Mouse (Mus musculus) R1 (cell line): ENCODE measurements around the gene Nrm.
A peak's percentile ranks its signal among the peaks of the same experiment; 100 is the strongest.

Experiments used
- DNase-seq: peaks from one replicate; pipeline ENCODE4 v3.0.0-alpha.2; 2018; ENCODE audit warnings: low read depth, low spot score

Nrm gene

DNA sequence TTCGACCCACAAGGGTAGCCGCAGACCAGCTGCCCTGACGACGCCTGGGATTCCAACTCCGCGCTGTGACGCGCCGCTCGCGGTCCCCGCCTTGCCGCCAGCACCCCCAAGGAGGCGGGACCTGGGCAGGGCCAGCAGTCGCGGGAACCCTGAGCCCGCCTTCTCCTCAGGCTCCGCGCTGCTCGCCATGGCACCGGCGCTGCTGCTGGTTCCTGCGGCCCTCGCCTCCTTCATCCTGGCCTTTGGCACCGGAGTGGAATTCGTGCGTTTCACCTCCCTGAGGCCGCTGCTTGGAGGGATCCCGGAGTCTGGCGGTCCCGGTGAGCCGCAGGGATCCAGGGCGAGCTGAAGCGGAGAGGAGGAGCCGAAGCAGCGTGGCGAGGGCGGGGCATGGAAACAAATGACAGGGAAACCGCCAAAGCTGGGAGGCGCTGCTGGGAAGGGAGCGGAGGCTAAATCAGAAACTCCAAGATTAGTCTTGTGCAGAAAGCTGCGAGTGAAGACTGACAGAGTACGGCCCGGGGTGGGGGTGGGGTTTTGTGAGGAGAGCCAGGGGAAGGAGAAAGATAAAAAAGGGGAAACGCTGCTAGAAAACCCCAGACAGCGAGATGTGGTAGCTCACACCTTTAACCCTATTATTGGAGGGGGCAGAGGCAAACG is at the start of gene Nrm:
TSS of gene Nrm (plus strand) at position 121 of the 660 bp plus-strand sequence.
- peak; percentile 95 for DNase-seq

DNA sequence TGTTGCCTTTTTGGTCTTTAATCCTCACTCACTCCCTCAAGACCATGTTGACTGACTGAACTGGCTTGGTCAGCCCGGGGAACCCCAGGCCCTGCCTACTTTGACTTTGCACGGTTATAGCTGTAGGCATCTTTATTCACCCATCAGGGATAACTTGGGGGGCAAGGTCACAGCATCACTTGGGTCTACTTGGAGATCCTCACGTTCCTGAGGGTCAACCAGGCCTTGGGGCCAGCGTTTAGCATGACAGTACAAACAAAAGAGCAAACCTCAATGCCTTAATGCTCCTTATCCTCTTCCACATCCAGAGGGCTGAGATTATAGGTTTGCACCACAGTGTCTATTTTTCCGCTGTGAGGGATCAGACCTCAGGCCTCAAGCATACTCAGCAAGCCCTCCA is 48.8 kb upstream of the Nrm start:
- DNase-seq = no peak

DNA sequence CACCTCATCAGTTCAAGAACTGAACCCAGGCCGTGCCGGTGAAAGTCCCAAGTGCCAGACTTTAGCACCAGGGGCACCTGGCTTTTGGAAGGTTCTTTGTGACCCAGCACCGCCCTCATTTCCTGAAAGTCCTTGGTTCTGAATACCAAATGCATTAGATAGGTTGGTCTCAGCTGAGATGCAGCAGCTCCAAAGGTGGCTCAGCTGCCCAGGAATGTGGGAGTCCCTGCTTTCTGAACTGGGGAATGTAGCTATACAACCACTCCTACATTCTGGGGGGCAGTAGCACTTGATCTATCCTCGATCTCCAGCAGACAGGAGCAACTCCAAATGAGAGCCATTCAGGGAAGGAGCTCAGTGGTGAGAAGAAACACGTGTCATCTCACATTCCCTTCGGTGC is 48.4 kb upstream of the Nrm start:
- peak; percentile 70 for DNase-seq

DNA sequence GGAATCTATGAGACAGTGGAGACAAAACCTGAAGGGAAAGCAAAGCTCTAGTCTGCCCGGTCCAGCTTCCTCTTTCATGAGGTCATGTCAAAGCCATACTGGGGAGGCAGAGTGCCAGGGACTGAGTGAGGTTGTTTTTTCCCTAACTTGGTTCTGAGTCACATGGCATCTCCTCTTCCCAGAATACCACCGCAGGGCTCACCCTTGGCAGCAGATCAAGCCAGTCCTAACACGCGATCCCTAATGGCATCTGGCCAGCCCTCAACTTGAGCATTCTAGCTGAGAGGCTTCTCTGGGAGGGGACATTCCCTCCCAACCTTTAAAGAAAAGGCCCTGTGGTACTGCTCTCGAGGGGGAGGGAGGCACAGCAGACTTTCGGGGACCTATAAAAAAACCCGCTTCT is 47.9 kb upstream of the Nrm start:
- no peak for DNase-seq

DNA sequence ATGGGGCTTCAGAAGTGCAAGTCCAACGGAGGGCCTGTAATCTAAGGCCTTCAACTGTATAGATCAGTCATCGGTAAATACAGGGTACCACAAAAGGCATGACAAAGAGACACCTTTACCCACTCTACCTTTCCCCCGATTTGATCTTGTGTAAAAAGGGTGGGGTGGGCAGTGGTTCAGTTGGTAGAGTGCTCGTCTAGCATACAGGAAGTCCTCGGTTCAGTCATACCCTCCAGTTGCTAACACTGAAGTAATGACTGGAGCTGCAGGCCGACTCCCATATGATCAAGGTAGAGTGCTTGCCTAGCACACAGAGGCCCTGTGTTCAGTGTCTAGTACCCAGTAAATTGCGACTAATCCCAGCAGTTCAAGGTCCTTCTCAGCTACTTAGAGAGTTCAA is 47.5 kb upstream of the Nrm start:
- DNase-seq = no peak

DNA sequence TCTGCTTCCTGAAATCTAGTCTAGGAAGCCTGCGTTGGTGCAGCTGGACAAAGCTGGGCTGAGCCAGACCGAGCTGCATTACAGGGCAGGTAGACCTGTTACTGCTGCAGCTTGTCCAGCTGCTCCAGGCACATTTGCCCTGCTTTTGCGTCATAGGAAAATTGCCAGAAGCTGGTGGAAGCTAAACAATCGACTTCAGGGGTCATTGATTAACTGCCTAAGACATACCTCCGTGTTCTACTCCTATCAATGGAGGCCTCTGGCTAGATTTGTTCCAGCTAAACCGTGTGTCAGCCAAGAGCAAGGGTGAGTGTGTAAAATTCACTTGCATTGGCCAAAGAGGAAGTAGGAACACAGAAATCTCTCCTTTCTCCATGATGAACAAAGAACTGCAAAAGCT is 46.4 kb upstream of the Nrm start:
- DNase-seq = no peak

DNA sequence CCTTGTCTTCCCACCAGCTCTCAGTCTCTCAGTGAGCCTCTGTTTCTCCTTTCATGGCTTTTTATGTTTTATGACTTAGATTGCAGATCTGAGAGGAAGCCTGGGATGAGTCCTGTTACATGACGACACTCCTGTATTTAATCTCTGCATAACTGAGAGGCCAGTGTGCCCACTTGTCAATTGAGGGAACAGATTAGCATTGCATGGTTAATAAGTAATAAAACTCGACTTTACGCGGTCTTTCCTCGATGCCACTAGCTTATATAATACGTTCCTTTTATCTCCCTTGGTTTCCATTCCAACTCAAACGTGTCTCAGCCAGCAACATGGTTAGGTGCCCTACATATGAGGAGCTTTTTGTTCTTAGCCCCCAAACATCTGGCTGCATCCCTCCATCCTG is 45.3 kb upstream of the Nrm start:
- no peak for DNase-seq

DNA sequence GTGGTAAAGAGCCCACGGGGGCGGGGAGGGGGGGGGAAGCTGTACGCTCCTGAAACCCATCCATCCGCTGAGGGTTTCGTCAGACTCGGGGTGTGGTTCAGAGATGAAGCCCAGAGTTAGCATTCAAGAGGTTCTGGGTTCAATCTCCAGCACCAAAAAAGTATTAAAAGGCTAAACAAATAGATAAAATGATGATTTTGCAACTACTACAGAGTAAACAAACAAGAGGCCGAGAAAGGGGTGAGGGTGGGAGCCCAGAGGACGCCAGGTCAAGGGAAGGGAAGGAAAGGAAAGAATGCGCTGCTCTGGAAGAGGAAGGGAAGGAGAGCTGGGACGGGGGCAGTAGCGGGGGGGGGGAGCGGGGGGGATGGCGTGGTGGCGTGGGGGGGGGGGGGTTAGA is 44.4 kb upstream of the Nrm start:
- DNase-seq = no peak

DNA sequence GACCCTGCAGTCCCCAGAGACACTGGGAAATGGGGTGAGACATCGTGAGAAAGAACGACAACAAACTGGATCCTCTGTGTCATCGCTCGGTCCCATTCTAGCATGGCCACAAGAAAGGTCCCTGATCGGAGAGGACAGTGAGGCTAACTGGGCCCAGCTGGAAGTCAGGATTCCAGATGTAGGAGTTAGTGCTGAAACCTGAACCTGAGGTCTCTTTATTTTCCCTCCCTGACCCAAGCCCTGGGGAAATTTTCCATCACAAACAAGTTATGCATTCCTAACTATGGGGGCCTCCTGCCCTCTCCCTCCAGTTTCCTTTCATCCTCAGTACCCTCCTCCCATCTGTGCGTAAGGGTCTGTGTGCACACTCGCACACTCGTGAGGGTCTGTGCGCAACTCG is 43.9 kb upstream of the Nrm start:
- no peak for DNase-seq

DNA sequence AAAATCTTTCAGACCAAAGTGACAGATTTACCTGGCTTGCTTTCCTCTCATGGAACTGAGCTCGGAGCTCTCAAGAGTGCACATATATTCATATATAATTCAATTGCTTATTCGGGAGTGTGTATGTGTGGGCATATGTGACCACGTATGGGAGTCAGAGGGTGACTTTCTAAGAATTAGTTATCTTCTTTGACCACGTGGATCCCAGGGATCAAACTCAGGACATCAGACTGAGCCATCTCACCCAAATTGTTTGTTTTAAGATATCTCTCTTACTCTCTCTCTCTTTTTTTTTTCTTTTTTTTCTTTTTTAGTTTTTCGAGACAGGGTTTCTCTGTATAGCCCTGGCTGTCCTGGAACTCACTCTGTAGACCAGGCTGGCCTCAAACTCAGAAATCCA is 41.0 kb upstream of the Nrm start:
- no peak for DNase-seq

DNA sequence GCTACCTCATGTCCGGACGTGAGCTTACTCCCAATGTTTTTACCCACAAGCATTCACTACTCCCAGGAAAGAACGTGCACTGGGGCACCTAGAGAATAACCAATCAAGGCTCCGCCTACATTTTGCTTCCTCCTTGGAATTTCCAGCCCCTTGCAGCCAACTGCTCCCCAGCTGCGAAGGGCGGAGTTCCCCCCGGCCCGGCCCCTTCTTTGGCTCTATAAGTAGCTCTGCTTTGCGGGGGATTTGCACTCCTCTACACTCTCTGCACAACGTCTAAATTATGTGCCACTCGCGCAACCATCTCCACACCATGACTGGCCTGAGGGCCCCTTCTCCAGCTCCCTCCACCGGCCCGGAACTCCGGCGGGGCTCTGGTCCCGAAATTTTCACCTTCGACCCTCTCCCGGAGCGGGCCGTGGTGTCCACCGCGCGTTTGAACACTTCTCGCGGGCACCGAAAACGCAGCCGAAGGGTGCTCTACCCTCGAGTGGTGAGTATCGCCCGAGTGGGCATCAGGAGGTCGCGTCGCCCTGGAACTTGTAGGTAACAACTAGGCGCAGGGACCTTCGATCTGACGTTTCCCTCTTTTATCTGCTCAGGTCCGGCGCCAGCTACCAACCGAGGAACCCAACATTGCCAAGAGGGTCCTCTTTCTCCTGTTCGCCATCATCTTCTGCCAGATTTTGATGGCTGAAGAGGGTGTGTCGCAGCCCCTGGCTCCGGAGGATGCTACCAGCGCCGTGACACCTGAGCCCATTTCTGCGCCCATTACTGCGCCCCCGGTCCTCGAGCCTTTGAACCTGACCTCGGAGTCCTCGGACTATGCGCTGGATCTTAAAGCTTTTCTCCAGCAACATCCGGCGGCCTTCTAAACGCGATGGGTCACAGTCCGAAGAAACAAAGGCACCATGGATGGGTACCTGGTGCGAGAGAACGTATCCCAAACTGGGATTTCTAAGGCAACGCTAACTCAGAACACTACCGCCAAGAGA is 39.4 kb upstream of the Nrm start, which contains the start of gene Ier3:
TSS of gene Ier3 (plus strand) at position 246 of the 992 bp plus-strand sequence.
- peak; percentile 93 for DNase-seq

DNA sequence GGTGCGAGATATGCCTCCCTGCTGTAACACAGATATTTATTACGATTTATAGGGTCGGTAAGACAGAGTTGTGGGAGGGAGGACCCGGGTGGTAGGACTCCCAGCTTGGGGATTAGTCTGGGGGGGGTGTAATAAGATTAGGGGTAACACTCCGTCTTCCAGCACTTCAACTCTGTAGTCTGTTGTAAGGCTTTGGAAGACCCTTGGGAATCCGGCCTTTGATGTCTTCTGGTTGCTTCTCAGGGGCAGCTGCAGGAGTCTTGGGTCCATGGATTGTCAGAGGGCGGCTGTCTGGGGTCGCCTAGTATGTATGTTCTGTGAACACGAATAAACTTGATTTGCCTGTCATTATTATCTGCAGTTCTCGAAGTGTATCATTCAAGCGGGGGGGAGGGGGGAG is 38.6 kb upstream of the Nrm start:
- DNase-seq = no peak

DNA sequence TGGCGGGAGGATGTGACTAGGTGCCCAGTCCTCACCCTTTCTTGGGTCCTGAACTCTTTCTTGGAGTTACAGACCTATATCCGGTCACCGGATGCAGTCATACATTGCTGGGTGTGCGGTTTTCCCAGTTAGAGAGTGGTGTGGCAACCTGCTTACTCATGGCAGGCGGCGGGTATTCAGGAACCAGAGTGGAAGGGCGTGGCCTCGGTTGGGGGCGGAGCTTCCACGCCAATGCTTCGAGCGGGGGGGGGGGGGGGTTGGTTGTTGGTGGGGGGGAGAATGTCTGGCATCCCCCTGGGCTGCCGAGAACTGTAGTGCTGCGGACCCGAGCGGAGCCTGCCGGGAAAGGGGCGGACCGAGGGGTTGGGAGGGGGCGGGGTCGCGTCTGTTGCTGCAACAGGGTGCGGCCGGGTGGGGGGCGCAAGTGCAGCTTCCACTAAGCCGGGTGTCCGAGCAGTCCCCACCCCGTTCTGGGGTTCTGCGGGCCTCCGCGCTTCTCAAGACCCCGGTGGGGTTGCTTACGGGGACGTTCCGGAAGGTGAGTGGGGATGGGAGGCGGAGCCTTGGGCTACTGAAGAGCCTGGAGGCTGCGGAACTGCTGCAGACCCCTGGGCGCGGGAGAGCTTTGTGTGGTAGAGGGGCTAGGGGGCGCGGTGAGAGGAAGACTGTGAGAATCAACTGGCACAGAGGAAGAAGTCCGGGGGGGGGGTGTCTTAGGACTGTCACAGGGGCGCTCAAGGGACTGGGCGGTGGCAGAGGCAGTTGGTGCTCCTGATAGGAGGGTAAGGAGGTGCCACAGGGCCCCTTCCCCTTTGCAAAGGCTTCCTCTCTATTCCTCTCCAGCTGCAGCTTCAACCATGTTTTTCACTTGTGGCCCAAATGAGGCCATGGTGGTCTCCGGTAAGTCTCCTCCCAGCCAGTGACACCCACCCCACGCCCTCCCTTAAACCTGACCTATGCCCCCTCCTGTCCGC is 37.9 kb upstream of the Nrm start, which contains the start of gene Flot1:
TSS of gene Flot1 (plus strand) at position 267 of the 974 bp plus-strand sequence.
- peak; percentile 92 for DNase-seq

DNA sequence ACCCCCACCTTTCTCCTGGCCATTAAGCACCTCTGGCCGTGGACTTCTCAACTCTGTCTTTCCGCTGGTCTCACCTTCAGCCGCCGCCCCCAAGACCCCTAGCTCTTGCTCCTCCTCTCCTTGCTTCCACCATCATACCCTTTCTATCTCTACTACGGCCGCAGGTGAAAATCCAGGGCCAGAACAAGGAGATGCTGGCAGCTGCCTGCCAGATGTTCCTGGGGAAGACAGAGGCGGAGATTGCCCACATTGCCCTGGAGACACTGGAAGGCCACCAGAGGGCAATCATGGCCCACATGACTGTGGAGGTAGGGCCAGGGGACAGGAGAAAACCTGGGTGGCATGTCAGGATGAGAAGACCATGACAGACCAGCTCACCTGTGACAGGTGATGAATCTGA is 36.7 kb upstream of the Nrm start:
- no peak for DNase-seq

DNA sequence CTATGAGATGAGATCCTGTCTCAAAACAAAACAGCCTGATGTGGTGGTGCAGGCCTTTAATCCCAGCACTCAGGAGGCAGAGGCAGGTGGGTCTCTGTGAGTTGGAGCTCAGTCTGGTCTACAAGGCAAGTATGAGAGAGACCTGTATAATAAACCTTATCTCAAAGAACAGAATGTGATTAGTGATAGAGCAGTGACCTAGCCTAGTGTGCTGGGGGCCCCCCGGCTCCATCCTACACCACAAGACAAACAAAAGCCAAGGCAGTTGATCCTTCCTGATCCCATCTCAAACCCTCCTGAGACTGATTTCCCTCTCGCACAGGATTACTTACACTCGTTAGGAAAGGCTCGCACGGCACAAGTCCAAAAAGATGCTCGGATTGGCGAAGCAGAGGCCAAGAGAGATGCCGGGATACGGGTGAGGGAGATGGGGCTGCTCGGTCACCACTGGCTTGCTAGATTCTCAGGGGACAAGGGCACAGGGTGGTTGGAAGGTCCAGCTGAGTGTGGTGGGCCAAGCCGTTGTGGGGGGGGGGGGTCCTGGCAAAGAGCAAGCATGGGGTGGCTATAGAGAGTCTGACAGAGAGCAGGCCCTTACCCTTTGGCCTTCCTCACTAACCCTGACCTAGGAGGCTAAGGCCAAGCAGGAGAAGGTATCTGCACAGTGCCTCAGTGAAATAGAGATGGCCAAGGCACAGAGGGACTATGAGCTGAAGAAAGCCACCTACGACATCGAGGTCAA is 35.8 kb upstream of the Nrm start:
- DNase-seq = no peak

DNA sequence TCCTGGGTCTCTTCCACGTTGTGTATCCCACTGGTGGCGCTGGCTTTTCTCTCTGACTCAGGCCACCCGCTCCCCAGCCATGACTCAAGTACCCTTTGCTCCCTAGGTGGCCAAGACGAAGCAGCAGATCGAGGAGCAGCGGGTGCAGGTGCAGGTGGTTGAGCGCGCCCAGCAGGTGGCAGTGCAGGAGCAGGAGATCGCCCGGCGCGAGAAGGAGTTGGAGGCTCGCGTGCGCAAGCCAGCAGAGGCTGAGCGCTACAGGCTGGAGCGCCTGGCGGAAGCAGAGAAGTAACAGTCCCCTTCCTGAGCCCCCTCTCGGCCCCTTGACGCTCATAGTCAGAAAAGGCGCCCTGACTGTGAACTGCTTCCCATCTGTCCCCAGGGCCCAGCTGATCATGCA is 31.4 kb upstream of the Nrm start:
- DNase-seq = peak; percentile 89

DNA sequence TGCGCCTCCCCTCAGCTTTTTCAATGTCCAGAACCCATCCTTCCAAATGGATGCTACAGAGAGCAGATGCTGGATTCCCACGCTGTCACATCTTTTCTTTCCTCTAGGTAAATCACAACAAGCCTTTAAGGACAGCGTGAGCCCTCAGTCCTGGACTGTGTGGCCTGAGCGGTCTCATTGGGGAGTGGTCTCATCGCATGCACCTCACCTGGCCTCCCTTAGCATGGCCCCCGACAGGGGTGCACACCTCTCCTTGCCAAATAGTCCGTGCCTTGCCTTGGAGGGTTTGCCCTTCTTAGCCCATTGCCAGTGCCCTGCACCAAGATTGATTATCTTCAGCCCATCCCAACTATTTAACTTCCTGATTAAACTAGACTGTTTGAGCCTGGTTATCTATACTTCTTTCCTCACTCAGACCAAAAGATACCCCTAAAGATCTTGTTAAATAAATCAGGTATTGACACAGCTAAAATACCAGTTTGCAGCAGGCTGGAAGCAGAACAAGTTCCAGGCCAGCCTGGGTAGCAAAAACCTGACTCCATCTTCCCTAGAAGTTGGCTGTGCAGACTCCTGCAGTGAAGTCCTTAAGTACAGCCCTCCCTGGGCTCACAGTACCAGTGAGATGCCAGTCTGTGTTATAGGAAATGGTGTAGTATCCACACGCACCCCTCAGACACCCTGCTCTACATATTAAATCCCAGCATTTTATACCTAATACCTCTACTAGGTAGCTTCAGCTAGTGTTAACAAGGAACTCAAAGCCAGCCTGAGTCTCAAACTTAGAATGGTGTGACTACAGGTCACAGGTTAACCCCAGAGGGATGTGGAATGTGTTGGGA is 28.5 kb upstream of the Nrm start:
- DNase-seq = no peak

DNA sequence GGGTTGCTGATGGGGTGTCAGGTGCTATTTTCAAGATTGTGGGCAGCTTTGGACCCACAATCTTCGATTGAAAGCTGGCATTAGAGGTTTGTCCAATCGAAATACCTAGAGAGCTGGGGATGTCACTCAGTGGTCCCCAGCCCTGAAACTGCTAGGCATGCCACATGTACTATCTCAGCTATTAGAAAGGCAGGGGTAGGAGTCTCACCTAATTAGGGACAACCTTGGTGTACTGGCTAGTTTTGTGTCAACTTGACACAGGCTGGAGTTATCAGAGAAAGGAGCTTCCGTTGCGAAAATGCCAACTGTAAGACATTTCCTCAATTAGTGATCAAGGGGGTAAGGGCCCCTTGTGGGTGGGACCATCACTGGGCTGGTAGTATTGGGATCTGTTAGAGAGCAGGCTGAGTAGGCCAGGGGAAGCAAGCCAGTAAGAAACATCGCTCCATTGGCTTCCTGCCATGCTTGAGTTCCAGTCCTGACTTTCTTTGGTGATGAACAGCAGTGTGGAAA is 27.8 kb upstream of the Nrm start:
- peak; percentile 34 for DNase-seq

DNA sequence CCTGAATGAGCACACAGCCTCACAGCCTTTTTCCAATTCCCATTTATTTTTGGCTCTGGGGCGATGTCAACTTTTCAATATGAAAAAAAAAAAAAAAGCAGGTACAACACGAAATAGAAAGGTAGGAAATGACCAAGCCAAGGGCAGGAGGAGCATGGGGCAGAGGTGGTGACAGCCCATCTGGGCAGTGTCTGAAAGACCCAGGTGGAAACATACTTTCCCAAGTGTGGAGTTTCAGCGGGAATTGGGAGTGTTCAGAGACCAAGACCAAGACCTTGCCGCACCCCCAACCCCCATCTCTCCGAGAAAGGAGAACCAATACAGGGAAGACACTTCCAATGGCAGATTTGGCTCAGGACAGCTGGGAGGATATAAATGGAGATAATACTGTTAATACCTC is 27.2 kb upstream of the Nrm start:
- DNase-seq = no peak
